Mouse (Mus musculus): ENCODE data around the gene Sv2a. TPM values are rescaled to one million over a fixed set of nuclear protein-coding genes. Genes with fewer than 3 reads are reported as not detected.

Gene Sv2a
- polyA plus RNA-seq, 1 experiment from 2014 or later, result 0.29 TPM

GRCm38 (mm10) chr3:96220765-96221639 is 40.1 kb downstream of the Sv2a start, which contains the start of the genes Hist2h2ac and Hist2h2be:
TSS of gene Hist2h2ac (minus strand) at chr3:96220880.
TSS of gene Hist2h2be (plus strand) at chr3:96221119.
- H3K4me3 ChIP-seq (ENCODE audit: inconsistent target), result peak within 1 kb of the TSS; percentile 74
- WGBS (ENCODE audit: missing documents), result 0% methylated on average over 35 of the region's 43 CpGs
- peak within 1 kb of the TSS; percentile 95 for H3K27ac ChIP-seq
- no peaks in the 10 kb centered on the region for H3K36me3 ChIP-seq (ENCODE audit: inconsistent target)
- H3K79me2 ChIP-seq (ENCODE audit: inconsistent target), result peaks cover 45% of the 10 kb centered on the region

GRCm38 (mm10) chr3:96221640-96222038 is 40.7 kb downstream of the Sv2a start:
- Histone ChIP-seq H3K79me2 (ENCODE audit: inconsistent target) (peaks cover 46% of the 10 kb centered on the region), H3K4me3 (ENCODE audit: inconsistent target) (peak overlapping the region; percentile 58), H3K27ac (peak overlapping the region; percentile 92), H3K36me3 (ENCODE audit: inconsistent target) (no peaks in the 10 kb centered on the region)
- WGBS (ENCODE audit: missing documents), result 10% methylated on average over 9 of the region's 9 CpGs

GRCm38 (mm10) chr3:96222774-96223173 is 41.8 kb downstream of the Sv2a start:
- 93% methylated on average over 4 of the region's 4 CpGs for WGBS (ENCODE audit: missing documents)
- peak overlapping the region; percentile 92 for H3K27ac ChIP-seq
- H3K4me3 ChIP-seq (ENCODE audit: inconsistent target), result peak overlapping the region; percentile 58
- peaks cover 46% of the 10 kb centered on the region for H3K79me2 ChIP-seq (ENCODE audit: inconsistent target)
- no peaks in the 10 kb centered on the region for H3K36me3 ChIP-seq (ENCODE audit: inconsistent target)

- Histone ChIP-seq H3K4me3 (ENCODE audit: inconsistent target) (no peak overlapping the region), H3K27ac (peak overlapping the region; percentile 94), H3K79me2 (ENCODE audit: inconsistent target) (peaks cover 46% of the 10 kb centered on the region), H3K36me3 (ENCODE audit: inconsistent target) (no peaks in the 10 kb centered on the region)
- 90% methylated on average over 2 of the region's 2 CpGs for WGBS (ENCODE audit: missing documents)
Measured at GRCm38 (mm10) chr3:96225421-96225820, 44.5 kb downstream of the Sv2a start.

- no peak overlapping the region for H3K4me3 ChIP-seq (ENCODE audit: inconsistent target)
- whole genome bisulfite sequencing (ENCODE audit: missing documents), result 28% methylated on average over 8 of the region's 8 CpGs
- H3K79me2 ChIP-seq (ENCODE audit: inconsistent target), result peaks cover 41% of the 10 kb centered on the region
- no peaks in the 10 kb centered on the region for H3K36me3 ChIP-seq (ENCODE audit: inconsistent target)
- H3K27ac ChIP-seq, result peak overlapping the region; percentile 94
Measured at GRCm38 (mm10) chr3:96226695-96227648, 46.0 kb downstream of the Sv2a start.

GRCm38 (mm10) chr3:96228828-96229227 is 47.9 kb downstream of the Sv2a start:
- Histone ChIP-seq H3K36me3 (ENCODE audit: inconsistent target) (no peaks in the 10 kb centered on the region), H3K4me3 (ENCODE audit: inconsistent target) (no peak overlapping the region), H3K79me2 (ENCODE audit: inconsistent target) (peaks cover 23% of the 10 kb centered on the region), H3K27ac (peak overlapping the region; percentile 94)
- WGBS (ENCODE audit: missing documents), result 77% methylated on average over 2 of the region's 2 CpGs

GRCm38 (mm10) chr3:96230404-96230803 is 49.5 kb downstream of the Sv2a start:
- WGBS (ENCODE audit: missing documents), result 50% methylated on average over 2 of the region's 2 CpGs
- H3K79me2 ChIP-seq (ENCODE audit: inconsistent target), result peaks cover 7% of the 10 kb centered on the region; the same call in 1 of the 2 replicates
- H3K36me3 ChIP-seq (ENCODE audit: inconsistent target), result no peaks in the 10 kb centered on the region
- no peak overlapping the region for H3K4me3 ChIP-seq (ENCODE audit: inconsistent target)
- H3K27ac ChIP-seq, result no peak overlapping the region

GRCm38 (mm10) chr3:96230910-96231757 is 50.2 kb downstream of the Sv2a start:
- Histone ChIP-seq H3K79me2 (ENCODE audit: inconsistent target) (no peaks in the 10 kb centered on the region), H3K4me3 (ENCODE audit: inconsistent target) (no peak overlapping the region), H3K27ac (no peak overlapping the region), H3K36me3 (ENCODE audit: inconsistent target) (no peaks in the 10 kb centered on the region)
- 93% methylated on average over 4 of the region's 4 CpGs for WGBS (ENCODE audit: missing documents)

- H3K4me3 ChIP-seq (ENCODE audit: inconsistent target), result no peak overlapping the region
- 79% methylated on average over 2 of the region's 2 CpGs for WGBS (ENCODE audit: missing documents)
- H3K36me3 ChIP-seq (ENCODE audit: inconsistent target), result no peaks in the 10 kb centered on the region
- no peaks in the 10 kb centered on the region for H3K79me2 ChIP-seq (ENCODE audit: inconsistent target)
- H3K27ac ChIP-seq, result no peak overlapping the region
Measured at GRCm38 (mm10) chr3:96231758-96232120, 50.8 kb downstream of the Sv2a start.

GRCm38 (mm10) chr3:96234914-96235313 is 54.0 kb downstream of the Sv2a start:
- H3K79me2 ChIP-seq (ENCODE audit: inconsistent target), result no peaks in the 10 kb centered on the region
- no peak overlapping the region for H3K27ac ChIP-seq
- H3K36me3 ChIP-seq (ENCODE audit: inconsistent target), result no peaks in the 10 kb centered on the region
- WGBS (ENCODE audit: missing documents), result 100% methylated on average over 2 of the region's 2 CpGs
- no peak overlapping the region for H3K4me3 ChIP-seq (ENCODE audit: inconsistent target)

- H3K36me3 ChIP-seq (ENCODE audit: inconsistent target), result no peaks in the 10 kb centered on the region
- no peak overlapping the region for H3K27ac ChIP-seq
- no peak overlapping the region for H3K4me3 ChIP-seq (ENCODE audit: inconsistent target)
- no peaks in the 10 kb centered on the region for H3K79me2 ChIP-seq (ENCODE audit: inconsistent target)
- WGBS (ENCODE audit: missing documents), result 77% methylated on average over 3 of the region's 3 CpGs
Measured at GRCm38 (mm10) chr3:96235836-96236235, 54.9 kb downstream of the Sv2a start.

GRCm38 (mm10) chr3:96236834-96237334 is 55.9 kb downstream of the Sv2a start:
- 91% methylated on average over 4 of the region's 4 CpGs for whole genome bisulfite sequencing (ENCODE audit: missing documents)
- H3K27ac ChIP-seq, result peak overlapping the region; percentile 74
- no peaks in the 10 kb centered on the region for H3K79me2 ChIP-seq (ENCODE audit: inconsistent target)
- H3K36me3 ChIP-seq (ENCODE audit: inconsistent target), result no peaks in the 10 kb centered on the region
- peak overlapping the region; percentile 43 for H3K4me3 ChIP-seq (ENCODE audit: inconsistent target)

- no peaks in the 10 kb centered on the region for H3K36me3 ChIP-seq (ENCODE audit: inconsistent target)
- peak overlapping the region; percentile 43 for H3K4me3 ChIP-seq (ENCODE audit: inconsistent target)
- H3K79me2 ChIP-seq (ENCODE audit: inconsistent target), result no peaks in the 10 kb centered on the region
- H3K27ac ChIP-seq, result peak overlapping the region; percentile 74
- 72% methylated on average over 7 of the region's 7 CpGs for WGBS (ENCODE audit: missing documents)
Measured at GRCm38 (mm10) chr3:96237335-96237903, 56.5 kb downstream of the Sv2a start.

Data from macrophage (primary cell).